Mouse (Mus musculus) cerebral cortex, adult 2 months (tissue): ENCODE results near the gene Rhd.

Experiments
- WGBS: fragments of 180-500 bp; shearing (Covaris S2); methylation state at CpG from one replicate; pipeline ENCODE4 v1.1.7; 2018; 5-methylcytosine and 5-hydroxymethylcytosine counted together

Gene Rhd

DNA sequence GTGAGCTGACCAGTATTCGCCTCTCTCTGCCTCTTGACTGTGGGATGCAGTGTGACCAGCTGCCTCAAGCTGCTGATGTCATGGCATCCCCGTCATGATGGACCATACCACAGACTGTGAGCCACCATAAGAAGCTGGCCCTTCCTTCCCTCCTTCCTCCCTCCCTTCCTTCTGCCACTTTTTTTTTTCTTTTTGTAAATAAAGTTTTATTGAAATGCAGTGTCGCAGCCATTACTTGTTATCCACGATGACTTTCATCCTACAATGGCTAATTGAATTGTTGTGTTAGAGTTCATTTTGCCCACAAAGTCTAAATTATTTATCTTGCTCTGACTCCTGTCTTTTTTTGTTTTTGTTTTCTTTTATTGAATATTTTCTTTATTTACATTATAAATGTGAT, 5.8 kb upstream of the Rhd start:
- 89% methylated on average over 4 of the region's 4 CpGs for WGBS

DNA sequence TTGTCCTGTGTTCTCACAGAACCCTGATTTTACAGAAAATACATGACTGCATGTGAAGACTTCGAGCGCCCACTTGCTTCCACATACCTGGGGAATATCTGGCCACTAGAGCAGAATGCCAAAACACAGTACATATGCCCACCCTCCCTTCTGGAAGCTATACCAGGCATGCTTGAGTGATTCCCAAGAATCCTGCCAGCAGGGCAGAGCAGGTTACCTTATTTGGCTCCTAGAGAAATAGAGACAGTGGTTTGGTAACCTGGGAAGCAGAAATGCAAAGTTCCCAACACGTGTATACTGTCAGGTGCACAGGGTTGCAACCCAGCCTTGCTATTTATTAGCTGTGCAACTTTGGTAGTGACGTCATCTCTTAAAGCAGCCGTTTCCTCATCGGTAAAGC, 2.5 kb upstream of the Rhd start:
- 84% methylated on average over 6 of the region's 6 CpGs for WGBS

GRCm38 (mm10) chr4:134862996-134863395, 1.3 kb upstream of the Rhd start:
- WGBS = 81% methylated on average over 7 of the region's 7 CpGs

DNA sequence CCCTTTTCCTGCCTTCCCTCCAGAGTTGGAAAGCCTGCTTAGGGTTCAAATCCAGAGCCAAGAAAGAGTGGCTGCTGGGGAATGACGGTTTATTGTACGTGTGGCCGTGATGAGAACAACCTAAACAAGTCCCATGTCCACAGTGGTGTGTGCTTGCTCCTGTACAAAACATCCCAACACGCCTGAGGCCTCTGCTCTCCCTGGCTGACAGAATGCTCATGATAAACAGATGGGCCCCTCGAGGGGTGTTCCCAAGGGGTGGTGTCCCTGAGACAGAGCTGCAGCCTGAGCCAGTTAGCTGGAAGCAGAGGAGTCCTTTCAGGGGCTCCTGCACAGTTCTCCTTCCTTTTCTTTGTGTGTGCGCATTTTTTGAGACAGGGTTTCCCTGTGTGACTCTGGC, 1.0 kb downstream of the Rhd start:
- WGBS = 79% methylated on average over 6 of the region's 6 CpGs

DNA sequence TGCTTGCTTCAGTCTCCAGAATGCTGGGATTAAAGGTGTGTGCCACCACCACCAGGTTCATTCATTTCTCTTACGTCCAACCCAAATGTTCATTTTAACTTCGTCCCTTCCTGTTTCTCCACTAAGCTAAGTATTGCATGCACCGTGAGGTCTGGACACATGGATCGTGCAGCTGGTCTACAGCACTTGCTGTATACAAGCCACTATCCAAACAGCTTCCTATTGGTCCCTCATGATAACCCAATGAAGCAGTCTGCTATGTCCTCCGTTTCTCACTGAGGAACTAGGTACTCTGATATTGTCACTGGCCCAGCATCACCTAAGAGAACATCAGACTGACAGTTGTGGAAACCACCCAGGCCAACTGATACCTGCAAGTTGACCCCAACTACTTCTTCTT, 1.5 kb downstream of the Rhd start:
- WGBS = 88% methylated on average over 5 of the region's 5 CpGs

- 92% methylated on average over 8 of the region's 8 CpGs for WGBS
Measured at GRCm38 (mm10) chr4:134867213-134867612, 2.9 kb downstream of the Rhd start.

- WGBS = 91% methylated on average over 8 of the region's 8 CpGs
Measured at GRCm38 (mm10) chr4:134867661-134868060, 3.3 kb downstream of the Rhd start.

DNA sequence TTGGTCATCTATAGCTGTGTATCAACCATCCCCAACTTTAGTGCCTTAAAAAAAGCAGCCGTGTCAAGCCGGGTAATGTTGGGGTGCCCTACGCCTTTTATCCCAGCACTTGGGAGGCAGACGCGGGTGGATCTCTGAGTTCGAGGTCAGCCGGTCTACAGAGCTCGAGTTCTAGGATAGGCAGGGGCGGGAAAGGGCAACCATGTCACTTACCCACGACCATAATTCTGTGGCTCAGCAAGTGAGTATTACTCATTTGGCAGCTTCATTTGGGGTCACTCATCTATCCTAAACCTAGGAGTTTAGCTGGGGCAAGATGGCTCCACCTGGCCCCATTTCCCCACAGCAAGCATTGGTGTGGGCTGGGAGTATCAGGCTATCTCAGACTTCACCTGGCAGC, 3.7 kb downstream of the Rhd start:
- 87% methylated on average over 10 of the region's 10 CpGs for WGBS

- 37% methylated on average over 9 of the region's 9 CpGs for WGBS
Measured at GRCm38 (mm10) chr4:134868490-134868889, 4.2 kb downstream of the Rhd start.

DNA sequence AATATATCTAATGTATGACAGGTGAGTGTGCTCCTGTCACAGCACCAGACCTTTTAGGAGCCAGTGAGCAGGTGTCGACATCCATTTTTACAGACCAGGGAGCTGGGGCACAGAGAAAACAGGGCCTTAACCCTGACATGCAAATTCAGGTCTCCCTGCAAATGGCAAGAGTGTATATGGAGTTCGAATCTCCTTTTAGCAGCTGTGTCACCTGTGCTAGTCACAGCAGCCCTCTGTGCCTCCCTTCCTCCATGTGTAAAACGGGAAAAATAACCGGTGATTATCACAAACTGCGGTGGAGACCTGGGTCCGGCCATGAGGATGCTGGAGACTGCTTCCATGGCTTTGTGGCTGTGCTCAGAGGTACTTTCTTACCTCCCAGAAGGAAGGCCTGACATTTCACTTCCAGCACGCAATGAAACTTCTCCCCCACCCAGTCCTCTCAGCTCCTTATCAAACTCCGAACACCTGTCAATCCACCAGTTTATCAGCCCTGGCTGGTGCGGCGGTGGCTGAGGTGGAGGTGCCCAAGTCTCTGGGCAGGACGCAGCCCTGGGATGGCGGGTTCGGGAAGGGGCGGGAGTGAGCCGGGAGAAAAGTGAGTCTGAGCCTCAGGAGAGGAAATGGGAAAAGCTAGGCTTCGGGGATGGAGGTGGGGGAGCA, 4.9 kb downstream of the Rhd start:
- 28% methylated on average over 16 of the region's 16 CpGs for WGBS

GRCm38 (mm10) chr4:134869815-134870375, 5.6 kb downstream of the Rhd start:
- WGBS = 59% methylated on average over 7 of the region's 7 CpGs

GRCm38 (mm10) chr4:134871477-134871876, 7.1 kb downstream of the Rhd start:
- WGBS = 69% methylated on average over 4 of the region's 4 CpGs

- 69% methylated on average over 2 of the region's 2 CpGs for WGBS
Measured at GRCm38 (mm10) chr4:134871950-134872349, 7.6 kb downstream of the Rhd start.

GRCm38 (mm10) chr4:134876171-134876570, 11.8 kb downstream of the Rhd start:
- WGBS = 87% methylated on average over 9 of the region's 9 CpGs

GRCm38 (mm10) chr4:134879410-134879981, 15.2 kb downstream of the Rhd start:
- 4% methylated on average over 17 of the region's 17 CpGs for WGBS

GRCm38 (mm10) chr4:134880041-134880440, 15.7 kb downstream of the Rhd start:
- WGBS = 35% methylated on average over 6 of the region's 6 CpGs

DNA sequence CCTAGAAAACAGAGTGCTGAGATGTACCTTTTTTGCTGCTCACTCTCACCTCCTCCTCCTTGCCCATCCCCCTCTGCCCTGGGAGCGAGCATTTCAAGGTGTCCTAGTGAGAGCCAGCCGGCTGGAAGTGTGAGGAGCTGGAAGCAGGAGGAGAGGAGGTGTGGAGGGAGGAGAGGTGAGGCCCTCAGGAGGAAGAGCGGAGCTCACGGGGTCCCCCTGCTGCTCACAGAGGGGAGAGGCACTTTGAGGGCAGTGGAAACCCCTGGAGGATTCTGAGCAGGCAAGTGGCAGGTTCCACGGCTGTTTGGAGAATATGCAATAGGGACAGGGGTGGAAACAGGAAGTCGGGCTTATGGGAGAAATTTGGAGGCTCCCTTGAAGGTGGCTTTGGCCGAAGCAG, 18.9 kb downstream of the Rhd start:
- WGBS = 39% methylated on average over 7 of the region's 7 CpGs

GRCm38 (mm10) chr4:134883808-134884207, 19.5 kb downstream of the Rhd start:
- 74% methylated on average over 10 of the region's 10 CpGs for WGBS

- WGBS = 84% methylated on average over 4 of the region's 4 CpGs
Measured at GRCm38 (mm10) chr4:134884364-134884763, 20.0 kb downstream of the Rhd start.

DNA sequence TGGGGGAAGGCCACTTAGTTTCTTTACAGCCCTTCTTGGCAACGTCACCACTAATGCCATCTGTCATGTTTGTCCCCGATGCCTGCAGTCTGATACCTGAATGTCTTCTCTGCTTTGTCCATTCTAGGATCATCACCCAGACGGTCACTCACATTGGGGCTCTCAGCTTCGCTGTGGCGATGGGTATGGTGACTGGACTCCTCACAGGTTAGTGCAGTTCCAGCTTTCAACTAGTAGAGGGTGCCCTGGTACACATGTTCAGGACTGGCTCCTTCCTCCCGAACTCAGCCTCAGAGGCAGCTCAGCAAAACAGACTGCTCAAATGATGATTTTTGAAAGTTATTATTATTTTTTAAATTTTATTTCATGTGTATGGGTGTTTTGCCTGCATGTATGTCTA, 27.8 kb downstream of the Rhd start:
- 72% methylated on average over 6 of the region's 6 CpGs for WGBS

- whole genome bisulfite sequencing = 92% methylated on average over 6 of the region's 6 CpGs
Measured at GRCm38 (mm10) chr4:134897256-134897655, 32.9 kb downstream of the Rhd start.

- WGBS = 94% methylated on average over 8 of the region's 8 CpGs
Measured at GRCm38 (mm10) chr4:134901126-134901525, 36.8 kb downstream of the Rhd start.

GRCm38 (mm10) chr4:134903046-134903445, 38.7 kb downstream of the Rhd start:
- WGBS = 80% methylated on average over 7 of the region's 7 CpGs

GRCm38 (mm10) chr4:134911406-134911805, 47.1 kb downstream of the Rhd start:
- WGBS = 97% methylated on average over 8 of the region's 8 CpGs
